Mouse (Mus musculus) testis, adult 2 months (tissue): ENCODE data around the gene Lrrc45. TPM values are rescaled to one million over a fixed set of nuclear protein-coding genes. Genes with fewer than 3 reads are reported as not detected.
"Not testable (repeated sequence)": the region's sequence is repeated elsewhere in the genome, so short reads cannot be mapped to it uniquely, and the experiment has no call there.

Experiments used
- H3K27ac ChIP-seq: fragments of 200-500 bp; 2 replicates; pipeline ENCODE4 v1.5.1; 2012; ENCODE audit warnings: low read depth, low read length; ENCODE audit not compliant: control insufficient read depth, insufficient read depth
- H3K27me3 ChIP-seq: fragments of 200-500 bp; 2 replicates; pipeline ENCODE4 v1.6.1; 2012; ENCODE audit warnings: mild to moderate bottlenecking, low read length, moderate library complexity; ENCODE audit not compliant: control insufficient read depth, insufficient read depth
- H3K36me3 ChIP-seq: fragments of 200-500 bp; 2 replicates; pipeline ENCODE4 v1.6.1; 2012; ENCODE audit warnings: mild to moderate bottlenecking, low read length; ENCODE audit not compliant: control insufficient read depth, insufficient read depth
- H3K4me1 ChIP-seq: fragments of 200-500 bp; 2 replicates; pipeline ENCODE4 v1.6.1; 2012; ENCODE audit warnings: low read length; ENCODE audit not compliant: control insufficient read depth, insufficient read depth
- H3K4me3 ChIP-seq: fragments of 200-500 bp; 2 replicates; pipeline ENCODE4 v1.5.1; 2012; ENCODE audit warnings: low read depth, mild to moderate bottlenecking, low read length, moderate library complexity, mixed read lengths; ENCODE audit not compliant: control insufficient read depth
- CTCF ChIP-seq: fragments of 200-500 bp; IDR thresholded peaks from 2 replicates; pipeline ENCODE4 v1.5.1; 2012; ENCODE audit warnings: low read depth, mild to moderate bottlenecking, inconsistent platforms, low read length, moderate library complexity; ENCODE audit not compliant: control insufficient read depth, insufficient read depth, insufficient replicate concordance
- POLR2A ChIP-seq: fragments of 200-500 bp; IDR thresholded peaks from 2 replicates; pipeline ENCODE4 v1.6.1; 2012; ENCODE audit warnings: low read depth, mild to moderate bottlenecking, inconsistent platforms, low read length, moderate library complexity; ENCODE audit not compliant: control insufficient read depth
- polyA plus RNA-seq: library from polyadenylated mRNA; depleted of rRNA; stranded (reverse); fragments of >200 nt; gene quantifications from 2 replicates; pipeline ENCODE4 v1.2.3, GENCODE M21; 2012

Lrrc45 gene
- polyA plus RNA-seq, 1 experiment, result 10.7 TPM

DNA sequence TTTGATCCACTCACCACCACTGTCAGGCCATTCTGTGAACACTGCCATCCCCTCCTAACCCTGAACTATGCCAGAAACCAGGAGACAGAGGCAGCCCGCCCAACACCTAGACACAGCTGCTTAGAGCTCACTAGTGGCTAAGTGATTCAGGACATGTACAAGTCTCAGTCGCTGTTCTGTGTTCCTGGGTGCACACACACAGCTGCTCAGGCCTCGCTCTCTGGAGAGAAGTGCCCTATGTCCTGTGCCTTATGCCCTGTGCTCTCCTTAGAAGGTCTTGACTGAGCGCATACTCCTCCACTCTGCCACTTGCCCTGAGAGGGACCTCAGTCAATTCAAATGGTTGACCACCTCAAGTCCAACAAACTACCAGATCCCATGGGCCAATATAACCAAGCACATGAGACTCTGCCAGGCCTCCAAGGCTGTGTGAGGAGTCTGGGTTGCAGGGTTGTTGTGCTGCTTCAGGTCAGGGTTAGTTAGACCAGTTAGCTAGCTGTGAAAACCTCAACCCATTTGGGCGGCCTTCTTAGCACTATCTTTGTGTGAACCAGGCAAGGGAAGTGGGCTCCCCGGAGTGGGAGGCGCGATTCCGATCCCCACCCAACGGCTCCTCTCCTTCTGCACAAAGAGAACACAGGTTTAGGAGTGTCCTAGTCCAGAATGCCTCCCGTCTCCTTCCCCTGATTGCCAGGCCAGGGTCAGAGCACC is 15.0 kb downstream of the Lrrc45 start:
- Histone ChIP-seq H3K4me3 (no peak overlapping the region), H3K27ac (no peak overlapping the region), H3K36me3 (no peaks in the 10 kb centered on the region), H3K27me3 (no peaks in the 10 kb centered on the region), H3K4me1 (peaks cover 9% of the 10 kb centered on the region; the same call in 1 of the 2 replicates)
- TF ChIP-seq CTCF (no peak), POLR2A (no peak)

DNA sequence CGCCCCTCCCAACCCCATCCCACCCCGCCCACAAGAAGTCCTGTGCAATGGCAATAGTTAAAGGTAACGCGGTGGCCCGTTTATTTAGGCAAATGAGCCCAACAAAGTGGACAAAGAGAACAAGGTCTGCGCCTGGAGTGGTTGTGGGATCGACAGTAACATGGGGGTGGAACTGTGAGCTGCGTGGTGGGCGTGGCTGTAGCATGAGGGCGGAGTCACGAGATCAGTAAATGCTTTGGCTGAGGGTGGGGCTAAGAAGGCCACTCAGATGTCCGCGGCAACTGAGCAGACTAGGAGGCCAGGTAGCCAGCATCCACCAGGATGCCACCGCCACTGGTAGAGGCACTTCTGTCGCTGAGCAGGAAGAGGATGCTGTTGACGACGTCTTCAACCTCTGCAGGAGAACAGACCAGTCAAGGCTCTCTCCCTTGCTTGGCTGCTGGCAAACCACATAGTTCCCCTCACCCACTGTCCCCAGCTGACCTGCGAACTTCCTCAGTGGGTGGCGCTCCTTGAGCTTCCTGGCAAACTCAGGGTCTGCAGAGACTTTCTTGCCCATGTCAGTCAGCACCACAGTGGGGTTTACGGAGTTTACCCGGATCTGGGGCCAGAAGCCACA is 15.8 kb downstream of the Lrrc45 start:
- H3K36me3 ChIP-seq, H3K27ac ChIP-seq, H3K27me3 ChIP-seq, H3K4me3 ChIP-seq, H3K4me1 ChIP-seq: not testable (repeated sequence)

DNA sequence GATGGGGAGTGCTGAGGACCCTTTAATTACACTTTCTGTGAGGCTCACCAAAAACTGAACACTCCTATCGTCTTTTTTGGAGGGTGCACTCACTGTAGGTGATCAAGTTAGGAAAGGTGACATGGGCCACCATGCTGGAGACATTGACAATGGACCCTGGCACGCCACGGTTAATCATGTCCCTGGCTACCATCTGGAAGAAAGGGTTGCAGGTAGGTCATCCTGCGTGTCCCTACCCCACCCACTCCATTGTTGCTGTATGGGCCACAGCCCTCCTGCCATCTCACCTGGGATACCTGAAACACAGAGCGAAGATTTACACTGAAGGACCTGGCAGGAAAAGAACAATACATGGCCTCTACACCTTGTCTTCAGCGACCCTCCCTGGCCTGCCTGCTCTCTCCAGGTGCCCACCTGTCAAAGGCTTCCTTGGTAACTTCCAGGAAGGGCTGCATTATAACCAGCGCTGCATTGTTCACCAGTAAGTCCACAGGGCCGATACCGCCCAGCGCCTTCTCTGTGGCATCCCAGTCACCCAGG is 16.7 kb downstream of the Lrrc45 start:
- no peaks in the 10 kb centered on the region for H3K27me3 ChIP-seq
- no peak for TF ChIP-seq CTCF
- no peak for TF ChIP-seq POLR2A
- no peak overlapping the region for H3K27ac ChIP-seq
- no peaks in the 10 kb centered on the region for H3K36me3 ChIP-seq
- no peak overlapping the region for H3K4me3 ChIP-seq
- peaks cover 9% of the 10 kb centered on the region; the same call in 1 of the 2 replicates for H3K4me1 ChIP-seq

DNA sequence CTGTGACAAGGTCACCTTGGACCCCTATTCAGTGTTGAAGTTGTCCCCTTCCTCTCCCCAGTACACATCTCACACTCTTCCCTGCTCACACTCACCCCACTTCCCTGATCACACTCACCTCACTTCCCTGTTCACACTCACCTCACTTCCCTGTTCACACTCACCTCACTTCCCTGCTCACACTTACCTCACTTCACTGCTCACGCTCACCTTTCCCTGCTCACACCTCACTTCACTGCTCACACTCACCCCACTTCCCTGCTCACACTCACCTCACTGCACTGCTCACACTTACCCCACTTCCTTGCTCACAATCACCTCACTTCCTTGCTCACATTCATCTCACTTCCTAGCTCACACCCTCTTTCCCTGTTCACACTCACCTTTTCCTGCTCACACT is 17.7 kb downstream of the Lrrc45 start:
- Histone ChIP-seq H3K27ac (no peak overlapping the region), H3K27me3 (no peaks in the 10 kb centered on the region), H3K4me3 (no peak overlapping the region), H3K36me3 (no peaks in the 10 kb centered on the region), H3K4me1 (peaks cover 8% of the 10 kb centered on the region; the same call in 1 of the 2 replicates)
- TF ChIP-seq POLR2A (no peak), CTCF (no peak)

DNA sequence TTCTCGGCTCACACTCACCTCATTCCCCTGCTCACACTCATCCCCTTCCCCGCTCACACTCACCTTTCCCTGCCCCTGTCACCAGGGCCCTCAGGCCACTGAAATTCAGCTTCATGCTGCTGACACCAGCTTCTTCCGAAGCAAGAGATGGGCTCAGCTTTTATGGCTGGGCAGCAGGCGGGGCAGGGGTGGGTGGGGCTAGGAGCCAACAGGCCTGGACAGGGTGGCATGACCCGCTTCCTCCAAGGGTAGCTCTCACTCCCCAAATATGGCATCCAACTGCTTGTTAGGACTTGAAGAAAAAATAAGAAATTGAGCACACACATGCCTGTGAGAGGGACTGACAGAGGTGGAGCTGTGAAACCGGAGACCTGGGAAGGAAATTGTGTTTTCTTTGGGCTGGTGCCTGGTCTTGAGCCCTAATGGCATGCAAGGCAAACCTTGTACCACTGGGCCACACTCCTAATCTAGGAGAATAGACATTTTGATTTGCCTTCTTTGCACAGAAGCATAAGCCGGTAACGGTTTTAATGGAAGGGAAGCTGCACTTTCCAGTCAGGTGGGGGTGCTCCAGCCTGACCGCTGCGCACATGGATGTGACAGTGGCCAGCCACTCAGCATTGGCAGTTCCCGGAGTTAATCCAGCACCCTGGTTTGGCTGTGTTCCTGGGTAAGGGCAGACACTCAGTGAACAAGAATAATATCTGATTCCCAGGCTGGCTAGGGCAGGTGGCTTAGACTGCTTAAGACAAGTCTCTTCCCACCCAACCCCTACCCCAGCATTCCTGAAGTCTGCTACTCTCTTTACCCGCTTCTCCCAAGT is 18.3 kb downstream of the Lrrc45 start, which contains the start of gene Cbr2:
Cbr2 (minus strand) TSS at position 257 of the 823 bp plus-strand sequence.
- no peak for TF ChIP-seq CTCF
- TF ChIP-seq POLR2A, result no peak
- Histone ChIP-seq H3K27me3 (no peaks in the 10 kb centered on the region), H3K4me3 (no peak within 1 kb of the TSS), H3K27ac (no peak within 1 kb of the TSS), H3K4me1 (peaks cover 4% of the 10 kb centered on the region; the same call in 1 of the 2 replicates), H3K36me3 (no peaks in the 10 kb centered on the region)

DNA sequence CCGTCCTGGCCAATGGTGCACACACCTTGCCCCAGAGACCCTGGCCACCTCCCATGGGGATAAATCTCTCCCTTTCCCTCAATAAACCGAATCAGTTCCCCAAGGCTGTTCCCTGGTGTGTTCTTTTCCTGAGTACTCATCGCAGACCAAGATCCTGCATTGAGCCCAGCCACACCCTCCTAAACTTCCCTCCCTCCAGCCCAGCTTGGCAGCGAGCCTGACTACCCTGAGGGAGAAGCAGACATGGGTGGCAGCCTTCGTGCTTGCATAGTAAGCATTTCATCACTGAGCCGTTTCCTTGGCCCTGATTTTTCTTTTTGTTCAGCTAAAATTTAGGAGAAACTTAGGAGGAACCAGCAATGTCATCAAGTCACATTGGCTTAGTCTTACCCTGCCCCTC is 19.8 kb downstream of the Lrrc45 start:
- Histone ChIP-seq H3K4me1 (peaks cover 4% of the 10 kb centered on the region; the same call in 1 of the 2 replicates), H3K36me3 (no peaks in the 10 kb centered on the region), H3K4me3 (no peak overlapping the region), H3K27ac (no peak overlapping the region), H3K27me3 (no peaks in the 10 kb centered on the region)
- TF ChIP-seq CTCF, result no peak
- TF ChIP-seq POLR2A, result no peak

DNA sequence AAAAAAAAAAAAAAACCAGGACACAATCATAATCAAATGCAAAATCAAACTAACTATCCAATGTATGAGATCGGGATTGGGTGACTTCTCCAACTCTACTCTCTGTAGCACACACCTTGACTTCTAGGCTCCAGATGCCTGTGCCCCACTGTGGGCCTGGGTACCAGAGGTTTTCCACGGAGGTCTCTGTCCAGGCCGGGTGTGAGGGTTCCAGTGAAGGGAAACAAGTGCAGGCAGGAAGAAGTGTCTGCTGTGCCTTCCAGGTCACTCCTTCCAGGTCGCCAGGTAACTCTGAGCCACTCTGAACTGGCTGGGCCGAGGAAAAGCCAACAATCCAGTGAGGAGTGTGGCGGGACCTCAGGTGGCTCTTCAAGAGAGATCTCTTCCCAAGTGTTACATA is 22.7 kb downstream of the Lrrc45 start:
- no peaks in the 10 kb centered on the region for H3K36me3 ChIP-seq
- no peak overlapping the region for H3K27ac ChIP-seq
- no peaks in the 10 kb centered on the region for H3K27me3 ChIP-seq
- no peaks in the 10 kb centered on the region for H3K4me1 ChIP-seq
- no peak for TF ChIP-seq CTCF
- no peak for TF ChIP-seq POLR2A
- no peak overlapping the region for H3K4me3 ChIP-seq
